Mouse (Mus musculus) ovary, adult 18-20 months (tissue): Measurements from ENCODE around the gene Palm2.

Experiments used
- DNase-seq: peaks from one replicate; pipeline ENCODE4 v3.0.0; 2022; ENCODE audit warnings: low spot score, mixed read lengths

The Palm2 gene

GRCm38 (mm10) chr4:57568268-57569068 is 134.4 kb downstream of the Palm2 start:
- no peak for DNase-seq

- DNase-seq: no peak
Measured at GRCm38 (mm10) chr4:57569069-57569355, 135.0 kb downstream of the Palm2 start.

DNA sequence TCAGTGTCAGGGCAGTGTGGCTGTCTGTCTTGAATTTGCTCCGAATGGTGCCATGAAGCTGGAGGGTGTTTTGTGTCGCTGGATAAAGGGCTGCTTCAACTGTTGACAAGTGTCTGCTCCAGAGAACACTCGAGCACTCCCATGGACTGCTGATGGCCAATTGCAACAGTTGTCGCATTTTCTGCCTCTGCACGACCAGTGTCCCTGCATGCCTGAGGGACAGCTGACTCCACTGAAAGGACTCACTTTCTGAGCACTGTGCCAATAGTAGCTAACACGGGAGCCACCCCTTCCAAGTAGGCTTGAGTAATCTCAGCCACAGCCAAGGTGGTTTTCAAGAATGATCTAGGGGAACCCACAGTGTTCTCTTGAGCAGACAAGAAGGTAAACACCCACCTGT is 135.7 kb downstream of the Palm2 start:
- DNase-seq: no peak

- no peak for DNase-seq
Measured at GRCm38 (mm10) chr4:57570229-57570628, 136.2 kb downstream of the Palm2 start.

GRCm38 (mm10) chr4:57574181-57574580 is 140.1 kb downstream of the Palm2 start:
- DNase-seq: no peak

GRCm38 (mm10) chr4:57574646-57575045 is 140.6 kb downstream of the Palm2 start:
- DNase-seq: peak; percentile 57

- no peak for DNase-seq
Measured at GRCm38 (mm10) chr4:57575686-57576085, 141.6 kb downstream of the Palm2 start.

DNA sequence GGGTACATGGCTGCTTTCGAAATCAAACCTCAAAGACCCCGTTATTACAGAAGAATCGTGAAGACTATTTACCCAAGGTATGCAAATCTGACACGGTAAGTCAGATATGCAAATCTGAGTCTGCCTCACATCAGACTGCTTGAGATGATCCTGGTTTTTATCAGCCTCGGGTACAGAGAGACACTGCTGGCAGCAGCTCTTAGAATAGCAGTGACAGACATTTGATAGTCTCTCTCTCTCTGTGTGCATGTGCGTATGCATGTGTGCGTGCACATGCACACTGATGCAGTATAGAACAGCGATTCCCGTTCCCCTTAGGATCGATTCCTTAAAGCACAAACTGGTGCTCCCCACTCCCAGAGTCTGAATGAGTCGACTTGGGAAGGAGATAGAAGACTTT is 142.0 kb downstream of the Palm2 start:
- DNase-seq: no peak

- no peak for DNase-seq
Measured at GRCm38 (mm10) chr4:57579683-57580082, 145.6 kb downstream of the Palm2 start.

DNA sequence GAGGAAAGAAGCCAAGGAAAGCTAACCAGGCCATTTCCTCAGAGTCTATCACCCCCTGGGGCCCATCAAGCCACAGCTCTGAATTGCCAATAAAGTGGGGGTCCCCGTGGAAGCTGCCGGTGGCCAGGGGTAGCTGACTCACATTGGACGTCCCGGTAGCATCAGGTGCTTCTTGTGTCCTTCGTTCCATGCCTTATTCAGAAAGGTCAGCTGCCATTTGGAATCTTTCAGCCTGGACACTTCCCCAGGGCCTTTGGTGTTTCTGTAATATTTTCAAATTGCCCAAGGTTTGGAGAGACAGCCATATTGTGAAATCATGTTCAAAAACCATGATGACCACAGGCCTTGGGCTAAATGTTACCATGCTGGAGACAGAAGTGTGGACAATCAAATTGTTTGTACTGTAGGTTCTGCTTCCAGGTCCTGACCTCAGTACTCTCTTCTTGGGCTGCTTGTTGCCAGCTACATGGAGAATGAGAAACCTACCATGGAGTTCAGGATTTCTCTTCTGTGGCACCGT is 151.3 kb downstream of the Palm2 start:
- no peak for DNase-seq

DNA sequence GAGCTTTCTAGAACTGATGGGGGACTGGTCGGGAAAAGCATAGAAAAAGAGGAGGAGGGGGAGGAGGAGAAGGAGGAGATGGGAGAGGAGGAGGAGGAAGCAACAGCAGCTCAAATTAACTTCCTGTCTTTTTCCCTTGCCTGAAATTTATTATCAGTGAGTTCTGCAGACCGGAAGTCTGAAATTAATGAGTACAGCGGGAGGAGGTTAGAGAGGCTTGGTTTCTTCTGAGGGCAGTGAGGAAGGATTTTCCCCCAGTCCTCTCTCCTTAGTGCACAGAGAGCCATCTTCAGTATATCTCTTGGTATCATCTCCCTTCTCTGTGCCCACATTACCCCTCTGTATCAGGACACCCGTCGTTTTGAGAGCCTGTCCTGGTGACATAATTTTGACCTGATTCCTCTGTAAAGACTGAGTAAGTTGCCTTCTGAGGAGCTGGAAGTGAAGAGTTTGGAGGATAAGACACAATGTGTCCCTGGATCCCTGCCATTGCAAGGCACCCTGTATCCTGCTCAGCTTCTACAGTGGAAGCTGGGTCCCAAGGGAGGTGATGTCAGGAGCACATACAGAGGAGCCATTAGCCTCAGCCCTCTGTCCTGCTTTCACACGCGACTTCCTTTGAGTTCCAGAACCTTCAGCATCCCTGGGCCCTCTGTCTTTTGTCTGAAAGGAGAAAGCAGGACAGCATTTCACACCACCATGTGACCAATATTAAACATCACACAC is 153.0 kb downstream of the Palm2 start:
- DNase-seq: no peak

GRCm38 (mm10) chr4:57588356-57588755 is 154.3 kb downstream of the Palm2 start:
- DNase-seq: no peak

GRCm38 (mm10) chr4:57592751-57593150 is 158.7 kb downstream of the Palm2 start:
- DNase-seq: no peak

- DNase-seq: no peak
Measured at GRCm38 (mm10) chr4:57599946-57600345, 165.9 kb downstream of the Palm2 start.

GRCm38 (mm10) chr4:57600685-57601457 is 166.8 kb downstream of the Palm2 start:
- DNase-seq: peak; percentile 5

DNA sequence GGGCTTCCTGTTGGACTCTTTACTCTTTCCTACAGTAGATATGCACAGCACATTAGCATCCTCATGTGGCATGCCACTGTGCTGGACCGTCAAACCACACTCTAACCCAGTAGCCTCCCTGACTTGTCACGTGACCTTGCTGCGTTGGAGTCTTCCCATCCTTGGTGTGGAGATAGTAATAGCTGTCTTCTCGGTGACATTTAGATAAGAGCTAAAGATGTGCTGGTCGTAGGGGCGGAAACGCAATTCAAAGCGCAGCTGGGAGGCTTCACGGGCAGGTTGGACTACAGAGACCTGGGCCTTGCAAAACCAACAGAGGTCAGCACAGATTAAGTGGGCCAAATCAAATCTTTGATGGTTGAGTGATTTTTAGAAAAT is 167.4 kb downstream of the Palm2 start:
- peak; percentile 21 for DNase-seq

DNA sequence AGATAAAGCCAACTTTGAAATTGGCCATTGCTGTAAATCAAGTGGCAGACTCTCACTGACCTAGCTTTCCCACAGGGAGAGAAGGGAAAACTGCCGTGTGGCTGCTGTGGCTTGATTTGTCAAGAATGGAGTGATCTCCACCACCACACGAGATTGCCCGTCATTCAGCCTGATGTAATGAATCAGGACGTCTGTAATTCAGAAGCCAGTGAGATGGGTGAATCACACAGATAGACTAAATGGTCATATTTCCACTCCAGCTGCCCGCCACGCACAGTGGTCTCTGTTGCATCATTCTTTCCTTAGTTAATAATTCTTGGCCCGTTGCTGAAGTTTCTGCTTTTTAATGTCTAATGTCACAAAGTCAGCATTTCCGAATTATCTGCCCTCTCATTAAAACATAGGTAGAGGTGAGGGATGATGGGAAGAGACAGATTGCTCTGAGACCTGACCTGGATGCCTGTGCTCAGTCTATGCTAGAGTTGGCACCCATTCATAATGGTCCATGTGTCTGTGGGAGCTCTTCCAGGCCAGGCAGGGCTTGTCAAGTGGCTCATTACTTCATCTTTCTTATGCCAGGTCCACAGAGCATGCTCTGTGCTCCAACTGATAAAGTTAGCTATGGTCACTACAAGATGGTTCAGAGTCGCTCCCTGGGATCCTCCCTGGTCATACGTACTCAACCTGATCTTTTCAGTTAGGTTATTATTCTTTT is 168.0 kb downstream of the Palm2 start:
- DNase-seq: no peak

GRCm38 (mm10) chr4:57606258-57606657 is 172.2 kb downstream of the Palm2 start:
- DNase-seq: peak; percentile 21

DNA sequence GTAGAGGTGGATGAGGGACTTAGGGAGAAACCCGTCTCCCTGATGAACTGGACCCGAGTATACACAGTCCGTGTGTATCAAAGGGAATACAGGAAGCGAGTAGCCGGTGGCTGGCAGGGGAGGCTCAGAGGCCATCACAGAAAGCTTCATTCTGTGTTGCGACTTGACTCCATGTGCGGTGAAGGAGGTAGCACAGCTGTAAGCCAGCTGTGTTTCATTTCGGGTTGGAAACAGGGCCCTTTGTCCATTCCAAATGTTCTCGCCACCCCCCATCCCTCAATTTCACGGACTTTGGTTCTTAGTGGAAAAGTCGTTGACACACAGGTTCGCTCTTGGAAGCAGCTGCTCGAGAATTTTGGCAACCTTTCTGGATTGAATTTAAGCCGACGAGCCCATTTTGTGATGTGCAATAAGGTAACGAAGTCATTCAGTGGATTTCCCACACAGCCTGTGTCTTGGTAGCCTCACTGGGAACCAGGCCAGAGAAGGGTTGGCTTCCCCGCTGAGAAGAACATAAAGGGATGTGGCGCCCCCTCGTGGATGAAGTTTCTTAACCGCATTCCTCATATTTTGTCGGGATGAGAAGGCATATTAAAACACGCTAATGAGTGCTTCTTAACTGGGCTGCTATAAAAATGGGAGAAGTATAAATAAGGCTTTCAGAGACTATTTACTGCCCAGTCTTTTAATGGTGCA is 173.3 kb downstream of the Palm2 start:
- DNase-seq: peak; percentile 62

DNA sequence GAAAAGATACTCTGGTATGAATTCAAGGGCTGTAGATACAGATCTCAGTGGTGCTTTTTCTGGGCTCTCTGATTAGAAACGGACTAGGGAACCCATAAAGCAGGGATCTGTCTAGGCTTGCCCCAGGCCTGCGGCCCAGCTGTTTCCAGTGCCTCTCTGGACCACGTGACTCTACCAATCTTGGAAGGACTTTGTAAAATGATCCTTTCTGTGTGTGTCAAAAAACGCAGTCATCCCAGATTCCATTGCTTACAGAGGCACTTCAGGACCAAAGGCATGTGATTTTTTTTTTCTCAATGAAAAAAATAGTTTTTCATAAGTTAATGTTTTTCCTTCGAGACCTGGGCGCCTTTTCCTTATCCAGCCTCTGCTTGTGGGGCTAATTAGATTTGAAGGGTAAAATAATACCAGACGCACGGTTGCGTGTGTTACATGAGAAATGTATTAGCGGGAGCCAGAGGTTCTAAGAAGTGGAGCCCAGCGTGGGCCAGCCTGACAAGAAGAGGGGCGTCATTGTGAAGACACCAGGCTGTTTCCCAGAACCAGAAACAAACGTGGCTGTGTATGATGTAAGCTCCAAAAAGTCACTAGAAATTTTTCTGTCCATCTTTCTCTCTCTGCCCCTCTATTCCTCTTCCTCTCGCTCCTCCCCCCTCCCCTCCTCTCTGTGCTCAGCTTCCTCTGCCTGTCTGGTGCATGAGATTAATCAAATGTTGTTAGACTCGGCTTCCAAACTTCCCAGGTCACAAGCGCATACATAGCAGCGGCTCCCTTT is 177.4 kb downstream of the Palm2 start:
- DNase-seq: no peak

- DNase-seq: no peak
Measured at GRCm38 (mm10) chr4:57612716-57613115, 178.7 kb downstream of the Palm2 start.
